Comparison of ENCODE assay signal across 23 mouse cellular contexts in genomic region chr1:59568283-59568682, GRCm38 (mm10). TPM values are rescaled to one million over a fixed set of nuclear protein-coding genes. Genes with fewer than 3 reads are reported as not detected.
"Had no signal": no experiment of that assay in that cellular context is flagged by ENCODE, and none has a peak within 500 bp of the region (broad histone marks: within the 10 kb centered on the region; RNA-seq: fewer than 3 reads in every experiment).

No protein-coding gene starts in this region.

- DNase-seq: kidney, postnatal 25 days; layer of hippocampus, adult 9-11 months; layer of hippocampus, postnatal 36 days; left cerebral cortex, postnatal 4 days; liver, postnatal 0 days; lung, embryonic 14.5 days; retina, postnatal 1 day; right cerebral cortex, postnatal 25 days; spleen, adult 18-20 months; thymus, adult 18-20 months; thymus, postnatal 36 days had no signal

- H3K36me3 ChIP-seq: limb, embryonic 12.5 days; limb, embryonic 15.5 days; midbrain, embryonic 13.5 days; neural tube, embryonic 15.5 days; stomach, embryonic 15.5 days had no signal

- H3K4me2 ChIP-seq: limb, embryonic 12.5 days; limb, embryonic 15.5 days; liver, embryonic 11.5 days; lung, embryonic 14.5 days; midbrain, embryonic 13.5 days; neural tube, embryonic 12.5 days; neural tube, embryonic 15.5 days; stomach, embryonic 15.5 days had no signal

- H3K4me3 ChIP-seq: layer of hippocampus, adult 2 months; limb, embryonic 12.5 days; limb, embryonic 15.5 days; midbrain, embryonic 13.5 days; neural tube, embryonic 12.5 days; neural tube, embryonic 15.5 days; stomach, embryonic 15.5 days had no signal

- ATAC-seq: liver, postnatal 0 days; lung, postnatal 0 days; midbrain, embryonic 13.5 days had no signal

- H3K27ac ChIP-seq: kidney, postnatal 0 days; layer of hippocampus, adult 2 months; limb, embryonic 12.5 days; limb, embryonic 15.5 days; liver, embryonic 14.5 days; macrophage; midbrain, embryonic 13.5 days; neural tube, embryonic 12.5 days; neural tube, embryonic 15.5 days; stomach, embryonic 15.5 days had no signal

- H3K9me3 ChIP-seq: limb, embryonic 15.5 days; midbrain, embryonic 13.5 days; neural tube, embryonic 12.5 days; neural tube, embryonic 15.5 days; stomach, embryonic 15.5 days had no signal

- H3K27me3 ChIP-seq: limb, embryonic 12.5 days; limb, embryonic 15.5 days; midbrain, embryonic 13.5 days; neural tube, embryonic 12.5 days; neural tube, embryonic 15.5 days; stomach, embryonic 15.5 days had no signal

- H3K4me1 ChIP-seq: midbrain, embryonic 13.5 days; neural tube, embryonic 12.5 days; neural tube, embryonic 15.5 days had no signal

- H3K9ac ChIP-seq: limb, embryonic 12.5 days; limb, embryonic 15.5 days; liver, embryonic 14.5 days; liver, postnatal 0 days; lung, embryonic 14.5 days; midbrain, embryonic 13.5 days; neural tube, embryonic 12.5 days; neural tube, embryonic 15.5 days; stomach, embryonic 15.5 days had no signal

RNA-seq across cellular contexts. Expression of gene Gm973, which starts 52.2 kb away (rescaled TPM):
- polyA plus RNA-seq: liver, postnatal 0 days; lung, embryonic 14.5 days; macrophage had no signal
